Mouse (Mus musculus) layer of hippocampus, adult 18-20 months (tissue): ENCODE results near the gene Rbm15. TPM values are rescaled to one million over a fixed set of nuclear protein-coding genes. Genes with fewer than 3 reads are reported as not detected.
"Not testable (repeated sequence)": the region's sequence is repeated elsewhere in the genome, so short reads cannot be mapped to it uniquely, and the experiment has no call there.

Experiments used
- DNase-seq, 2 experiments: peaks; one replicate each; pipeline ENCODE4 v3.0.0; 2022; ENCODE audit warnings: low spot score in 2 of 2
- total RNA-seq, 2 experiments: library from RNA; stranded (reverse); gene quantifications; 2 replicates each; pipeline ENCODE4 v1.2.3; 2021

The Rbm15 gene
- total RNA-seq, 2 experiments from 2014 or later, result 26.2 to 27.1 TPM

- peak; percentile 44 to 62 for DNase-seq
Measured at GRCm38 (mm10) chr3:107332127-107332959, 1.1 kb downstream of the Rbm15 start.

DNA sequence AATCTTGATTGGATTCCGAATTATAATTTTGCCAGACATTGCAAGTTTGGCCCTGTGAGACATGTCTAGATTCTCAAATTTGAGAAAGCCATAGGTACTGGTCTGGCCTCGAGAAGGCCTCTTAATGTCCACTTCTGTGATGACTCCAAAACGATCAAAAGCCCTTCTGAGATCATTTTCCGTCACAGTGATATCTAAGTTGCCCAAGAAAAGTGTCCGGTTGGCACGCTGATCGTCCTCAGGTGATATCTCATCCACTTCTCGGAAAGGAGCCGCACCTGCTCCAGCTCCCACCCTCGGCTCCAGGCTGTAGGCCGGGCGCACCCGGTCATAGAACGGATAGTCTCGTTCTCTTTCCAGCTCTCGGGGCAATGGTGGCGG, 1.7 kb downstream of the Rbm15 start:
- no peak for DNase-seq

DNA sequence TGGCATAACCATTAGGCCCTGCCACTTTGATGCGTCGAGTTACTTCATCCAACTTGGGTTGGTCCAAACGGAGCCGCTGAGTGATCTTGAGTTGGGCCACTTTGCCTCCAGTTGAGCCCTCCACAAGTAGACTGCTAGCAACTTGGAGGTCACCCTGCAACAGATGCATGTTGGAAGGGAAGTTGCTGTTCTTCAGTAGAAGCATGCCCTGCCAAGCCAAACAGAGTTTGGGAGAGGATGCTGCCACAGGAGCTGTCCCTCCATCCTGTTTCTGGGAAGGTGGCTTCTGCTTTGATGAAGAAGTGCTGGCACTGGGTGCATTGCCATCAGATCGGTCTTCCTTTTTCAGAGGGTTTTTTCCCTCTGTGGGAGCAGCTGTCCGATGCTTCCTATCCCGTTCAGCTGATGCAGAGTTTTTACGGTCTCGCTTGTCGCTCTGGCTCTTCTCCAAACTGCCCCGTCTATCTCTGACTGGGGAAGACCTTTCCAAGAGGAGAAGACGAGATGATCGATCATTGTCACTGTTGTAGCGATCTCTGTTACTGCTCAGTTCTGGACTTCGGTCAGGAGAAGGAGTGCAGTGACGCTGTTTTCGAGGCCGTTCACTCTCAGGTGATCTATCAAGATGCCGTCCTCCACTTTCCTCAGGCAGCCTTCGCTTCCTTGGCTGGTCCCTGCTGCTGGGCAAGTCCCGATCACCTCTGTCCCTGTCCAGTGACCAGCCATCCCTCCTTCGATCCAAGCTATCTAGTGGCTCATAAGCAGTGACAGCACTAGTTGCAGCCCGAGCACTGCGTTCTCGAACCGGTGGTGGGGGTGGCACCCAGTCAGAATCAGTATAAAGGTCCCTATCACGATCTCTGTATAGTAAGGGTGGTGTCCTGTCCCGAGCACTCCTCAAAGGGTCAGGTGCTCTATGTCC, 2.7 kb downstream of the Rbm15 start:
- DNase-seq, result no peak

- no peak for DNase-seq
Measured at GRCm38 (mm10) chr3:107326442-107326841, 7.0 kb downstream of the Rbm15 start.

DNA sequence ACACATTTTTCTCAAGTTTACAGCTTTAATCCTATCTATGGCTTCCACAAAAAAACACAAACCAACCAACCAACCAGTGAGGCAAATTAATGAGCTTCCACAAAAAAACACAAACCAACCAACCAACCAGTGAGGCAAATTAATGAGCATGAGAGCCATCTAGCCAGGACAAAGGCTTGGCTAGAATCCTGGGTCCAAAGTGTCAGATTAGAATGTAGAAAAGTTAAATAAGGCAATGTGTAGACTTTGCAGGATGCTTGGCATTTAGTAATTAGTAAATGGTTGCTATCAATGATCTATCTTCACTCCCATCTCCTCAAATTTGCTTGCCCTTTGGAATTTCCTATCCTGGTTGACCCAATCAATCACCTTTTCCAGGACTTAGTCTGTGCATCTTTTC, 11.7 kb downstream of the Rbm15 start:
- no peak for DNase-seq

GRCm38 (mm10) chr3:107321141-107321540, 12.3 kb downstream of the Rbm15 start:
- DNase-seq, result no peak

GRCm38 (mm10) chr3:107317338-107317737, 16.1 kb downstream of the Rbm15 start:
- no peak for DNase-seq

DNA sequence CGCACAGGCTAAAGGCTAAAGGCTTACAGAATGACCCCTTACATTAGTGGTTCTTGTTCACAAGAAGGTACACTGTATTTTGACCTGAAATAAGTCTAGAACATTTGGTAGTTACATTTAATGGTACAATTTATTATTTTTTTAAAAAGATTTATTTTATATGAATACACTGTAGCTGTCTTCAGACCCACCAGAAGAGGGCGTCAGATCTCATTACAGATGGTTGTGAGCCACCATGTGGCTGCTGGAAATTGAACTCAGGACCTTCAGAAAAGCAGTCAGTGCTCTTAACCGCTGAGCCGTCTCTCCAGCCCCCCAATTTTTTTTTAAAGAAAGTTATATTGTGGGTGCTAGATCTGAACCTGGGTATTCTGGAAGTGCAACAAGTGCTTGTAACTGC, 36.6 kb downstream of the Rbm15 start:
- not testable (repeated sequence) for DNase-seq

DNA sequence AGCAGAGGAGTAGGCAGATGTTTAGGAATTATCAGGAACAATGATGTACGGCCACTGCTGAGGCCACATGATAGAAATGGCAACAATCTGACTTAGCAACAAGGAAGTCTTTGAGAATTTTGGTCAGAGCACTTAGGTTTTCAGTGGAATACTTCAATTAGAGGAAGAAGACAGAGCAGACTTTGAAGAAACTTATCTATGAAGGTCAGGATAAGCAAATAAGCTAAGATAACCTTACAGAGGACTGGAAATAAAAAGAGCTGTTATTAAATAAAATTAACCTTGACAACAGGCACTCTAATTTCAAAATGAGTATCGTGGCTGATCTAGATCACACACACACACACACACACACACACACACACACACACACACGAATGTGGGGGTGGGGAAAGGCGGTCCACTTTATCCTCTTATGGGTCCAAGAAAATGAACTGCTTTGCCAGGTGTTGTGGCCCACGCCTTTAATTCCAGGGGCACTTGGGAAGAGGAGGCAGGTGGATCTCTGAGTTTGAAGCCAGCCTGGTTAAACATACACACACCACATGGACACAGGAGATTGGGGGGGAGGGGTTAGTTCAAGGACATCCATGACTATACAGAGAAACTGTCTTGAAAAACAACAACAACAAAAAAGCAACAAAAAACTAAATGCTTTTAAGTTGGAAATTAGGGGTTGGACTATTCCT, 37.7 kb downstream of the Rbm15 start:
- DNase-seq, result no peak

GRCm38 (mm10) chr3:107290764-107291381, 42.6 kb downstream of the Rbm15 start, which contains the start of gene Slc16a4:
TSS of gene Slc16a4 (plus strand) at chr3:107291230.
- no peak for DNase-seq

DNA sequence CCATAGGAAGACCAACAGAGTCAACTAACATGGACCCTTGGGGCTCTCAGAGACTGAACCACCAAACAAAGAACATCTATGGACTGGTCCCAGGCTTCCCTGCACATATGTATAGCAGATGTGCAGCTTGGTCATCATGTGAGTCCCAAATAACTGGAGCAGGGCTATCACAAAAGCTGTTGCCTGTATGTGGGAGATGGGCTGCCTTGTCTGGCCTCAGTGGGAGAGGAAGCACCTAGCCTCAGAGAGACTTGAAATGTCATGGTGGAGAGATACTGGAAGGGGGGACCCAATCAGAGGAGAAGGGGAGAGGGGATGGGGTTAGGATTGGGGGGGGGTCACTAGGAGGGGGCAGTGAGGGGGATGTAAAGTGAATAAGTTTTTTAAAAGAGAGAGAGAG, 46.1 kb downstream of the Rbm15 start:
- DNase-seq, result no peak

GRCm38 (mm10) chr3:107286123-107286522, 47.4 kb downstream of the Rbm15 start:
- no peak for DNase-seq

GRCm38 (mm10) chr3:107278479-107279269, 54.8 kb downstream of the Rbm15 start, which contains the start of gene Lamtor5:
TSS of gene Lamtor5 (plus strand) at chr3:107278858.
- DNase-seq, result peak; percentile 88 to 94

DNA sequence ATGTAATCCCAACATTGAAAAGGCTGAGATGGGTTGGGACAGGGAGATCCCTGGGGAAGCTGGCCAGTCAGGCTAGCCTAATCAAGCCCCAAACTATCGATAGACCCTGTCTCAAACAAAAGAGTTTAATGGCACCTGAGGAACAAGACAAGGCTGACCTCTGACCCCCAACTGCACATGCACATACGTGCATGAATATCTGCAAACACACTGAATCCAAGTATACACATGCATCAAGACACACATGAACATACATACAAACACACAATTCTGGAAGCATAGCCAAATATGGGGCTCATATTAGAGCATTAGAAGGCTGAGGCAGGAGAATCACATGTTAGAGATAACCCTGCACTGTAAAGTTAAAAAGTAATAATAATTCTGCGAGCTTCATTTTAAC, 56.8 kb downstream of the Rbm15 start:
- DNase-seq, result no peak

DNA sequence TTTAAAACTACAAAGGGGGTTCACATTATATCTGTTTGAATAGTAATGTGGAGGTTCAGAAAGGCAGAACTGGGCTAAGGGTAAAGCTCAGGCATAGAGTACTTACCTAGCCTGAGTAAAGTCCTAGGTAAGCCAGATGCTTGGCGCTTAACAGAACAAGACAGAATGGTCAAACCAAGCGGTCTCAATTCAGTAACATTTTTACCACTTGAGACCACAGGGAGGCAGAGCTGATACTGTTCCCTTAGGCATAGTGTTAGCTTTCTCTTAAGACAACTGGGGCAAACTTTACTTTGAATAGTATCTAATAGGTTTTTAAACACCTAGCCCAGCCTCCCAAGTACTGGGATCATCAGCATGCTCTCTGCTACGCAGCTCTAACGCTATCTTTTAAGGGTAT, 57.5 kb downstream of the Rbm15 start:
- no peak for DNase-seq

Other genes starting within 250 kb of the Rbm15 start
- 10 to 100 TPM; 88.7 to 90.1 TPM for gene Kcna2, start 232.5 kb downstream of the Rbm15 start, total RNA-seq
- not detected for gene Kcna10, start 150.6 kb downstream of the Rbm15 start, total RNA-seq
- not detected for gene Cym, start 111.9 kb downstream of the Rbm15 start, total RNA-seq
- gene A630076J17Rik, start 103.1 kb downstream of the Rbm15 start, total RNA-seq, result not detected
- gene Prok1, start 94.0 kb downstream of the Rbm15 start, total RNA-seq, result under 1 TPM in 1 of 2 experiments, not detected in 1; 0.20 TPM
- 10 to 100 TPM; 64.6 to 66.1 TPM for gene Lamtor5, start 54.8 kb downstream of the Rbm15 start, total RNA-seq
- under 1 TPM; 0.43 to 0.77 TPM for gene Slc16a4, start 42.4 kb downstream of the Rbm15 start, total RNA-seq
- gene Kcnc4, start 125.9 kb upstream of the Rbm15 start, total RNA-seq, result 10 to 100 TPM; 59.7 to 70.6 TPM
- gene Slc6a17, start 184.3 kb upstream of the Rbm15 start, total RNA-seq, result 100 to 1,000 TPM; 278 to 282 TPM
- gene Ubl4b, start 221.4 kb upstream of the Rbm15 start, total RNA-seq, result not detected